Mouse (Mus musculus): Measurements from ENCODE around the gene Idua.
"Not testable (repeated sequence)": the region's sequence is repeated elsewhere in the genome, so short reads cannot be mapped to it uniquely, and the experiment has no call there.

The Idua gene

GRCm38 (mm10) chr5:108659698-108660631 lies at the start of gene Idua:
Gene Idua (plus strand): TSS chr5:108660331.
- DNase-seq (ENCODE audit: low spot score in 2 of 2): no peak

- DNase-seq (ENCODE audit: low spot score in 2 of 2): no peak
Measured at GRCm38 (mm10) chr5:108610426-108610825, 49.7 kb upstream of the Idua start.

DNA sequence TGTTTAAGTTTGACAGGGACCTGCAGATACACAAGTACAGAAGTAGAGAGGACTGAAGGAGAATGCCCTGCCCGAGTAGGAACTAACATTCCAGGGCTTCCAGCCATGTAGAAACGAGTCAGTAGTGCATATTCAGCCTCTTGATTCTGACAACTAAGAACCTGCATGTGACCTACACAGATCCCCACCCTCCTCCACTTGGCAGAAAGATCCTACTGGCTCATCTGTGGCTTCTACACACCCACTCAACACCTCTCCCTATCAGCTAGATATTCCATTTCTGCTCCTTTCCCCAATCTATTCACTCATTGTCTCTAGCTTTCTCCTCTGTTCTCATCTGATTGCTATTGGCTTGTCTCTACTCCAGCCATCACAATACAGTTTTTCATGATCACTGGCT lies 38.3 kb upstream of the Idua start:
- peak; percentile 6 to 19 for DNase-seq (ENCODE audit: low spot score in 2 of 2)

- no peak for DNase-seq (ENCODE audit: low spot score in 2 of 2)
Measured at GRCm38 (mm10) chr5:108626050-108626660, 34.0 kb upstream of the Idua start.

- peak in 1 of 2 experiments; percentile 5 for DNase-seq (ENCODE audit: low spot score in 2 of 2)
Measured at GRCm38 (mm10) chr5:108628891-108629633, 31.1 kb upstream of the Idua start.

GRCm38 (mm10) chr5:108629634-108630483 lies 30.3 kb upstream of the Idua start, which contains the start of the genes Gak and Tmem175:
Gene Gak (minus strand): TSS chr5:108629755.
Gene Tmem175 (plus strand): TSS chr5:108629770.
- DNase-seq (ENCODE audit: low spot score in 2 of 2): peak; percentile 91 to 93

GRCm38 (mm10) chr5:108633676-108634075 lies 26.5 kb upstream of the Idua start:
- DNase-seq (ENCODE audit: low spot score in 2 of 2): no peak

GRCm38 (mm10) chr5:108634088-108634487 lies 26.0 kb upstream of the Idua start:
- DNase-seq (ENCODE audit: low spot score in 2 of 2): not testable (repeated sequence)

DNA sequence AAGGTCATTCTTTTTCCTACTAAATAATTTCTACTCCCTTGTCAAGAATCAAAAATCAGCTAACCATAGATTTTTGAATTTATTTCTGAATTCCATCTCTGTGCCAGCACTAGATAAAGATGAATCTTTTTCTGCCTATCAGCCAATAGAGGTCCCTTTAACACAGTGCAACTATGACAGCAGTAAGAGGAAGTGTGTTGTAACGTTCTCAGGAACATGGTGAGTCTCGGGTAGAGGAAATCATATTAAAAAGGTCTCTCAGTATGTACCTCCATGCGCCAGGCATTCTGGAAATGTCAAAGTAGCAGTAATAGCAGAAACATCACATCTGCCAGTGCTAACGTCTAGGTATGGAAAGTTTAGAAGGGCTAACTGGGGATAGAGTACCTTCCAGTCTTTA lies 24.0 kb upstream of the Idua start:
- no peak for DNase-seq (ENCODE audit: low spot score in 2 of 2)

- DNase-seq (ENCODE audit: low spot score in 2 of 2): no peak
Measured at GRCm38 (mm10) chr5:108643674-108644073, 16.5 kb upstream of the Idua start.

DNA sequence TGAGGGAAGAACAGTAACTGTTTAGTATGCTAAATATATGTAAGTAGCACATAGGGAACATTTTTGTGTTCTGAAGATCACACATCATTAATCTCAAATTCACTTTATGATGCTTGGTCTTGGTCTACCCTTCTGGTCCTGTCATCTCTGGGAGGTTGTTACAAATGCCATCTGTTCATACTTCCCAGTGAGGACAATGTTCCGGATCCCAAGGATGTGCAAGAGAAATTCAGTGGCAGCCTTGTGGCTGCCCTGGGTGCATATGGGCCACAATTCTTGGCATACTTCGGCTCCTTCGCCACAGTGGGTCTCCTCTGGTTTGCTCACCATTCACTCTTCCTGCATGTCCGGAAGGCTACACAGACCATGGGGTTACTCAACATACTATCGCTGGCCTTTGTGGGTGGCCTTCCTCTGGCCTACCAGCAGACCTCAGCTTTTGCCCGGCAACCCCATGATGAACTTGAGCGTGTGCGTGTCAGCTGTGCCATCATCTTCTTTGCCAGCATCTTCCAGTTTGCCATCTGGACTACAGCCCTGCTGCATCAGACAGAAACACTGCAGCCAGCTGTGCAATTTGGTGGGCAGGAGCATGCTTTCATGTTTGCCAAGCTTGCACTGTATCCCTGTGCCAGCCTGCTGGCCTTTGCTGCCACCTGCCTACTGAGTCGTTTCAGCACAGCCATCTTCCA lies 14.3 kb upstream of the Idua start:
- DNase-seq (ENCODE audit: low spot score in 2 of 2): no peak

DNA sequence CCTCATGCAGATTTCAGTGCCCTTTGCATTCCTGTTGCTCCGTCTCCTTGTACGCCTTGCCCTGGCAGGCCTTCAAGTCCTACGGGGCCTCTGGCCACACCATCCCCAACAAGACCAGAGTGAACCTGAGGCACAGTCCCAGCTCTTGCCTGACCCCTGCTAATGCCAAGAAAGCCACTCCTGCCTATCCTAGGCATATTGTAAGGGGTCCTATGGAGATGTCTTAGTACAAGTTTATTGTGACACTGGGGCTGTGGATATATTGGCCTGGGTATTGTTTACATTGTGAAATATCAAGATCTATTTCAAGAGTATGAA lies 13.8 kb upstream of the Idua start:
- no peak for DNase-seq (ENCODE audit: low spot score in 2 of 2)

DNA sequence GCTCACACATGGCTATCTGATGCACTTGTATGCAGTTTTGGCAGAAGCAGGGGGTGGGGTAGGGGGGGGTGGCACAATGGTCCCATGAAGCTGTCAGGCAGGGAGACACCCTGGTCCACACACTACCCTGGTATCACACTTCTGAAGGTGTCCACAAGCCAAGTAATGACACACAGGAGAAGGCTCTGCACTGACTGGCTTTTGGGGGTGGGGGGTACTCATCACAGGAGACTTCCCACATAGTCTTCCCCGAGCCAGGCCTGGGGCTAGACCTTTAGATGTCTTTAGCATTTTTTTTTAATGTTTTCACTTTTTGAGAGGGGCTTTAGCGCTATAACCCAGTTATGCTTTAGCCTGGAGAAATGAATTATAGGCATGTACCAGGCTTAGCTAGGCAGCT lies 12.8 kb upstream of the Idua start:
- no peak for DNase-seq (ENCODE audit: low spot score in 2 of 2)

- DNase-seq (ENCODE audit: low spot score in 2 of 2): no peak
Measured at GRCm38 (mm10) chr5:108647820-108648465, 12.2 kb upstream of the Idua start.

GRCm38 (mm10) chr5:108648937-108649576 lies 11.1 kb upstream of the Idua start:
- DNase-seq (ENCODE audit: low spot score in 2 of 2): no peak

DNA sequence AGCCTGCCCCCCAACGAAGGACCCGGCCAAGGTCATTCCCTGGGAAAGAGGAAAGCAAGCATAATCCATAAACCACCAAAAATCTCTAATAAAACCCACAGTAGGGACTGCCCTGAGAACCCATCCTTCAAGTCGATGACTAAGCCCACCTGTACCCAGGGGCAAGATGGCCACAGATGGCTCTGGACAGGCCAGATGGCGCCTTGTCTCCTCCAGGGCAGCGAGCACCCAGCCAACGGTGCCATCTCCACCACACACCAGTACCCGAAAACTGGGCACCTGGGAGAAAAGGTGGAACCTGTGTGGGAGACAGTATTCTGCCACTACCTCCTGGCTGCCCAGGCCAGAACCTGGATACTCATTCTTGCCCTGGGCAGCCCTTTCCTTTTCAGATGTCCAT lies 9.8 kb upstream of the Idua start:
- no peak for DNase-seq (ENCODE audit: low spot score in 2 of 2)

DNA sequence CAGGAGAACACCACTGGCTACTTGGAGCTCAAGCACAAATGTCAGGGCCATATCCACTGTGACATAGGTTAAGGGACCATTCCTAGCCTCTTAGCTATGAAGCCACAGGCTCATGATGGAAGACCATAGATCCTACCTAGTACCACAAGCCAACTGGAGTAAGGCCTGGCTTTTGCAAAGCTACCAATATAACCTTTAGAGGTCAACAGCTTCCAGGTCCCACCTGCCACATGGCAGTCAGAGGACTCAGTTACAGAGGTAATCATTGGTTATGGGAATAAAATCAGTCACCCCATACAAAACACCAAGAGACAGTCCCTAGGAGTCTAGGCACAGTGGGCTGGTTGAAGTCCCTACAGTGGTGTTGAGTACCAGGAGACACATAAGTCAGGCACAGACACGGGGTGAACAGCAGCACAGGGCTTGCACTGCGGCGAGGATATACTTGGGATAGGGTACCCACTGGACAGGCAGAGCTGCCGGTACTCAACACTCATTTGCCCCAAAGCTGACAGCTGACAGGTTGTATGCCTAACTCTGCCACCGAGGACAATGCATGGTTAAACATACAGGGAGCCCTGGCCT lies 8.9 kb upstream of the Idua start:
- DNase-seq (ENCODE audit: low spot score in 2 of 2): no peak

- peak in 1 of 2 experiments; percentile 39 for DNase-seq (ENCODE audit: low spot score in 2 of 2)
Measured at GRCm38 (mm10) chr5:108651823-108652222, 8.3 kb upstream of the Idua start.

- DNase-seq (ENCODE audit: low spot score in 2 of 2): no peak
Measured at GRCm38 (mm10) chr5:108653341-108653740, 6.8 kb upstream of the Idua start.
